Mouse (Mus musculus) lung, adult 2 months (tissue): ENCODE results near the gene Gm3409.
"Not testable (repeated sequence)": the region's sequence is repeated elsewhere in the genome, so short reads cannot be mapped to it uniquely, and the experiment has no call there.

Experiments
- CTCF ChIP-seq: fragments of 200-500 bp; IDR thresholded peaks from 2 replicates; pipeline ENCODE4 v1.5.1; 2011; ENCODE audit warnings: mild to moderate bottlenecking, low read length, control low read depth; ENCODE audit not compliant: insufficient read depth
- POLR2A ChIP-seq: fragments of 200-500 bp; IDR thresholded peaks from 2 replicates; pipeline ENCODE4 v1.6.1; 2011; ENCODE audit warnings: low read depth, mild to moderate bottlenecking, control low read depth, low read length, borderline replicate concordance; ENCODE audit errors: extremely low read depth

DNA sequence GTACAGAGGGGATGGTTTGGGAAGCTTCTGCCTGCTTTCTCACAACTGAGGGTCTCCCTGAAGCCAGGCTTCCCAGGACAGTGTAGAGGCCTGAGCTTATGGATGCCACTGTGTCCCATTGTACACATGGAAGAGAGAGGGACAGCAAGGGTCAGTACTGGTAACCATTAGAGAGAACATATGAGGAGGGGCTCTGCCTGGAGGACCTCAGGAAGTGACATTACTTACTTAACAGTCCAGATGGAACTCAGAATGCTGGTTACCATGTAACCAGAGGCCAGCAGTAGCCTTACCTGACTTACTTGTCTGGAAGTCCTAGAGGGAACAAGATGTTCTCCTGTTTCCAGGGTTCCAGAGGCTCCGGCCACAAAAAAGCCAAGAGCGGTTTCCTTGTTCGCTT lies at the start of gene Gm3409:
- TF ChIP-seq CTCF, POLR2A: not testable (repeated sequence)
